Mouse (Mus musculus) liver, embryonic 16.5 days (tissue): Measurements from ENCODE around the gene Ldb2. TPM values are rescaled to one million over a fixed set of nuclear protein-coding genes. Genes with fewer than 3 reads are reported as not detected.

Experiments used
- ATAC-seq: fragments of 200-750 bp; cut with Nextera tagmentation; 2 replicates; pipeline ENCODE4 v1.8.0; 2017; ENCODE audit warnings: low read depth, mild to moderate bottlenecking, moderate number of reproducible peaks, moderate library complexity
- H3K27ac ChIP-seq: fragments of 300-500 bp; sonication (generic); 2 replicates; pipeline ENCODE4 v1.5.1; 2014; ENCODE audit warnings: mild to moderate bottlenecking, low read length
- H3K27me3 ChIP-seq: fragments of 300-500 bp; sonication (generic); 2 replicates; pipeline ENCODE4 v1.6.1; 2014; ENCODE audit warnings: low read depth, low read length, mixed read lengths; ENCODE audit not compliant: control insufficient read depth, insufficient read depth
- H3K36me3 ChIP-seq: fragments of 300-500 bp; sonication (generic); 2 replicates; pipeline ENCODE4 v1.6.1; 2014; ENCODE audit warnings: mild to moderate bottlenecking; ENCODE audit not compliant: control insufficient read depth, insufficient read depth
- H3K4me1 ChIP-seq: fragments of 300-500 bp; sonication (generic); 2 replicates; pipeline ENCODE4 v1.6.1; 2014; ENCODE audit warnings: low read depth, low read length, mixed read lengths; ENCODE audit not compliant: control insufficient read depth
- H3K4me2 ChIP-seq: fragments of 300-500 bp; sonication (generic); 2 replicates; pipeline ENCODE4 v1.6.1; 2014; ENCODE audit warnings: low read depth, low read length, mixed read lengths
- H3K4me3 ChIP-seq: fragments of 300-500 bp; sonication (generic); 2 replicates; pipeline ENCODE4 v1.5.1; 2014; ENCODE audit warnings: low read depth, mild to moderate bottlenecking, low read length
- H3K9ac ChIP-seq: fragments of 300-500 bp; sonication (generic); 2 replicates; pipeline ENCODE4 v1.6.1; 2014; ENCODE audit warnings: low read depth, low read length
- H3K9me3 ChIP-seq: fragments of 300-500 bp; sonication (generic); replicated peaks from 2 replicates; pipeline ENCODE4 v1.6.1; 2016; ENCODE audit warnings: low read length; ENCODE audit not compliant: control insufficient read depth
- WGBS: fragments of 180-500 bp; shearing (Covaris S2); extraction: QIAGEN DNeasy Blood & Tissue Kit; methylation state at CpG from one replicate; pipeline ENCODE4 v1.1.7; 2014; ENCODE audit not compliant: insufficient replicate concordance; 5-methylcytosine and 5-hydroxymethylcytosine counted together
- polyA plus RNA-seq: library from polyadenylated mRNA; unstranded; fragments of >200 nt; fragmentation: Nextera tagmentation; extraction: Ambion mirVana; gene quantifications from 2 replicates; pipeline ENCODE4 v1.2.1, GENCODE M21; 2015

Ldb2 gene
- polyA plus RNA-seq, 1 experiment from 2014 or later = 5.9 TPM

- H3K9me3 ChIP-seq = no peaks in the 10 kb centered on the region
- 59% methylated on average over 4 of the region's 4 CpGs for WGBS
- no peak overlapping the region for H3K4me2 ChIP-seq
- no peak overlapping the region for H3K9ac ChIP-seq
- no peak overlapping the region for H3K4me3 ChIP-seq
- no peaks in the 10 kb centered on the region for H3K36me3 ChIP-seq
- no peak overlapping the region for H3K27ac ChIP-seq
- H3K4me1 ChIP-seq = no peaks in the 10 kb centered on the region
- ATAC-seq = no peak
- no peaks in the 10 kb centered on the region for H3K27me3 ChIP-seq
Measured at GRCm38 (mm10) chr5:44779340-44779739, 20.1 kb downstream of the Ldb2 start.

GRCm38 (mm10) chr5:44768472-44768871, 31.0 kb downstream of the Ldb2 start:
- no peak overlapping the region for H3K27ac ChIP-seq
- H3K27me3 ChIP-seq = no peaks in the 10 kb centered on the region
- H3K36me3 ChIP-seq = no peaks in the 10 kb centered on the region
- H3K4me3 ChIP-seq = no peak overlapping the region
- no peaks in the 10 kb centered on the region for H3K4me1 ChIP-seq
- WGBS = 70% methylated on average over 8 of the region's 8 CpGs
- H3K4me2 ChIP-seq = no peak overlapping the region
- ATAC-seq = no peak
- no peaks in the 10 kb centered on the region for H3K9me3 ChIP-seq
- no peak overlapping the region for H3K9ac ChIP-seq

- Histone ChIP-seq H3K27me3 (no peaks in the 10 kb centered on the region), H3K9ac (no peak overlapping the region), H3K4me3 (no peak overlapping the region), H3K36me3 (no peaks in the 10 kb centered on the region), H3K4me1 (no peaks in the 10 kb centered on the region), H3K27ac (no peak overlapping the region), H3K4me2 (no peak overlapping the region), H3K9me3 (no peaks in the 10 kb centered on the region)
- ATAC-seq = no peak; the same call in 1 of the 2 replicates
- 29% methylated on average over 7 of the region's 7 CpGs for WGBS
Measured at GRCm38 (mm10) chr5:44764911-44765310, 34.6 kb downstream of the Ldb2 start.

- Histone ChIP-seq H3K27me3 (no peaks in the 10 kb centered on the region), H3K9ac (no peak overlapping the region), H3K36me3 (no peaks in the 10 kb centered on the region), H3K4me3 (no peak overlapping the region), H3K9me3 (no peaks in the 10 kb centered on the region), H3K4me1 (no peaks in the 10 kb centered on the region), H3K27ac (no peak overlapping the region), H3K4me2 (no peak overlapping the region)
- 37% methylated on average over 4 of the region's 4 CpGs for WGBS
- no peak for ATAC-seq
Measured at GRCm38 (mm10) chr5:44759178-44759577, 40.3 kb downstream of the Ldb2 start.

GRCm38 (mm10) chr5:44754156-44754910, 45.1 kb downstream of the Ldb2 start:
- H3K27ac ChIP-seq = no peak overlapping the region
- H3K9me3 ChIP-seq = no peaks in the 10 kb centered on the region
- no peak overlapping the region for H3K9ac ChIP-seq
- H3K27me3 ChIP-seq = no peaks in the 10 kb centered on the region
- H3K4me1 ChIP-seq = no peaks in the 10 kb centered on the region
- no peak overlapping the region for H3K4me2 ChIP-seq
- H3K36me3 ChIP-seq = no peaks in the 10 kb centered on the region
- 63% methylated on average over 1 of the region's 1 CpGs for WGBS
- no peak overlapping the region for H3K4me3 ChIP-seq
- ATAC-seq = no peak

- H3K4me1 ChIP-seq = no peaks in the 10 kb centered on the region
- no peak overlapping the region for H3K27ac ChIP-seq
- no peaks in the 10 kb centered on the region for H3K36me3 ChIP-seq
- ATAC-seq = no peak
- H3K9ac ChIP-seq = no peak overlapping the region
- H3K9me3 ChIP-seq = no peaks in the 10 kb centered on the region
- no peak overlapping the region for H3K4me3 ChIP-seq
- no peaks in the 10 kb centered on the region for H3K27me3 ChIP-seq
- WGBS = 45% methylated on average over 1 of the region's 1 CpGs
- H3K4me2 ChIP-seq = no peak overlapping the region
Measured at GRCm38 (mm10) chr5:44745706-44746105, 53.8 kb downstream of the Ldb2 start.

- Histone ChIP-seq H3K4me2 (no peak overlapping the region), H3K27me3 (no peaks in the 10 kb centered on the region), H3K9ac (no peak overlapping the region), H3K27ac (no peak overlapping the region), H3K36me3 (no peaks in the 10 kb centered on the region), H3K4me3 (no peak overlapping the region), H3K9me3 (no peaks in the 10 kb centered on the region), H3K4me1 (no peaks in the 10 kb centered on the region)
- ATAC-seq = no peak
- 75% methylated on average over 3 of the region's 3 CpGs for WGBS
Measured at GRCm38 (mm10) chr5:44736366-44736765, 63.1 kb downstream of the Ldb2 start.

GRCm38 (mm10) chr5:44734131-44734723, 65.3 kb downstream of the Ldb2 start:
- no peaks in the 10 kb centered on the region for H3K36me3 ChIP-seq
- no peak overlapping the region for H3K4me2 ChIP-seq
- ATAC-seq = no peak
- no peak overlapping the region for H3K27ac ChIP-seq
- no peak overlapping the region for H3K9ac ChIP-seq
- 71% methylated on average over 3 of the region's 3 CpGs for WGBS
- H3K9me3 ChIP-seq = no peaks in the 10 kb centered on the region
- no peak overlapping the region for H3K4me3 ChIP-seq
- no peaks in the 10 kb centered on the region for H3K27me3 ChIP-seq
- H3K4me1 ChIP-seq = no peaks in the 10 kb centered on the region

GRCm38 (mm10) chr5:44729646-44730310, 69.7 kb downstream of the Ldb2 start:
- no peaks in the 10 kb centered on the region for H3K36me3 ChIP-seq
- no peak overlapping the region for H3K4me3 ChIP-seq
- H3K9me3 ChIP-seq = no peaks in the 10 kb centered on the region
- WGBS = 58% methylated on average over 8 of the region's 8 CpGs
- H3K27ac ChIP-seq = no peak overlapping the region
- no peak overlapping the region for H3K4me2 ChIP-seq
- no peaks in the 10 kb centered on the region for H3K27me3 ChIP-seq
- no peak overlapping the region for H3K9ac ChIP-seq
- H3K4me1 ChIP-seq = no peaks in the 10 kb centered on the region
- ATAC-seq = no peak
